Mouse (Mus musculus) CH12.LX (cell line): ENCODE measurements around the gene Cenpj. TPM values are rescaled to one million over a fixed set of nuclear protein-coding genes. Genes with fewer than 3 reads are reported as not detected.
A peak's percentile ranks its signal among the peaks of the same experiment; 100 is the strongest.

Experiments
- DNase-seq: peaks from one replicate; pipeline ENCODE4 v3.0.0-alpha.2; 2013; ENCODE audit errors: extremely low read depth
- H3K27ac ChIP-seq: 2 replicates; pipeline ENCODE4 v1.5.1; 2012; ENCODE audit warnings: low read depth, mild to moderate bottlenecking, control low read depth, moderate library complexity; ENCODE audit not compliant: insufficient read depth
- H3K27me3 ChIP-seq: replicated peaks from 2 replicates; pipeline ENCODE3; 2012; ENCODE audit warnings: inconsistent platforms
- H3K36me3 ChIP-seq, 2 experiments: replicated peaks in 1 of 2; 2 replicates each; pipeline versions ENCODE3 to v1.6.1; 2012; ENCODE audit warnings: inconsistent platforms in 1 of 2, low read length in 1 of 2, mild to moderate bottlenecking in 1 of 2, mixed read lengths in 1 of 2, moderate library complexity in 1 of 2; ENCODE audit not compliant: control insufficient read depth in 1 of 2, insufficient read depth in 1 of 2
- H3K4me1 ChIP-seq, 2 experiments: 2 replicates each; pipeline ENCODE4 v1.6.1; 2012; ENCODE audit warnings: inconsistent platforms in 1 of 2, moderate library complexity in 1 of 2; ENCODE audit not compliant: insufficient read depth in 2 of 2, control insufficient read depth in 1 of 2
- H3K4me2 ChIP-seq: 2 replicates; pipeline ENCODE4 v1.6.1; 2012; ENCODE audit warnings: low read depth, mild to moderate bottlenecking, control low read depth; ENCODE audit not compliant: poor library complexity, insufficient read depth, severe bottlenecking
- H3K4me3 ChIP-seq, 3 experiments: fragments of 150-350 bp in 1 of 3; sonication (generic) in 1 of 3; replicated peaks in 1 of 3; 2 replicates each; pipeline versions ENCODE3 to v1.5.1; 2011 to 2012; ENCODE audit warnings: low read depth in 2 of 3, low read length in 2 of 3, mild to moderate bottlenecking in 2 of 3, moderate library complexity in 2 of 3, control low read depth in 1 of 3, improper control_type of control experiment in 1 of 3, inconsistent platforms in 1 of 3, mixed read lengths in 1 of 3; ENCODE audit not compliant: poor library complexity in 1 of 3
- H3K79me2 ChIP-seq: replicated peaks from 2 replicates; pipeline ENCODE4 v1.6.1; 2012; ENCODE audit warnings: mild to moderate bottlenecking, moderate library complexity; ENCODE audit not compliant: control insufficient read depth, poor library complexity, insufficient read depth, severe bottlenecking; ENCODE audit errors: extremely low read depth
- H3K9ac ChIP-seq: 2 replicates; pipeline ENCODE4 v1.6.1; 2012; ENCODE audit warnings: low read depth, mild to moderate bottlenecking, control low read depth, moderate library complexity; ENCODE audit not compliant: insufficient read depth
- H3K9me3 ChIP-seq: replicated peaks from 2 replicates; pipeline ENCODE3; 2012; ENCODE audit warnings: low read length, inconsistent platforms, mixed read lengths
- BHLHE40 ChIP-seq: IDR thresholded peaks from 2 replicates; pipeline ENCODE4 v1.6.1; 2011; ENCODE audit warnings: mild to moderate bottlenecking, low read depth, low read length, improper control_type of control experiment
- CHD1 ChIP-seq: IDR thresholded peaks from 2 replicates; pipeline ENCODE4 v1.6.1; 2012; ENCODE audit warnings: low read depth, low read length, improper control_type of control experiment, inconsistent platforms
- CHD2 ChIP-seq: IDR thresholded peaks from 2 replicates; pipeline ENCODE4 v1.6.1; 2011; ENCODE audit warnings: low read length, improper control_type of control experiment
- CTCF ChIP-seq, 2 experiments: IDR thresholded peaks in 1 of 2; conservative IDR thresholded peaks in 1 of 2; 2 replicates each; pipeline ENCODE4 v1.5.1; 2011 to 2012; ENCODE audit warnings: low read depth in 2 of 2, low read length in 2 of 2, improper control_type of control experiment in 1 of 2, inconsistent platforms in 1 of 2, mild to moderate bottlenecking in 1 of 2, moderate library complexity in 1 of 2
- ELF1 ChIP-seq: IDR thresholded peaks from 2 replicates; pipeline ENCODE4 v1.6.1; 2014; ENCODE audit warnings: low read depth, mild to moderate bottlenecking, inconsistent platforms, low read length, improper control_type of control experiment
- EP300 ChIP-seq: IDR thresholded peaks from 2 replicates; pipeline ENCODE4 v1.6.1; 2011; ENCODE audit warnings: low read length, improper control_type of control experiment
- ETS1 ChIP-seq: conservative IDR thresholded peaks from 2 replicates; pipeline ENCODE4 v1.6.1; 2012; ENCODE audit warnings: low read depth, mild to moderate bottlenecking, inconsistent platforms, low read length, improper control_type of control experiment, moderate library complexity
- GABPA ChIP-seq: IDR thresholded peaks from 2 replicates; pipeline ENCODE4 v1.6.1; 2012; ENCODE audit warnings: low read depth, low read length, improper control_type of control experiment, inconsistent platforms; ENCODE audit not compliant: insufficient replicate concordance
- IRF4 ChIP-seq: IDR thresholded peaks from 2 replicates; pipeline ENCODE4 v1.6.1; 2014; ENCODE audit warnings: low read depth, mild to moderate bottlenecking, inconsistent platforms, low read length, improper control_type of control experiment
- JUN ChIP-seq: IDR thresholded peaks from 2 replicates; pipeline ENCODE4 v1.6.1; 2011; ENCODE audit warnings: low read depth, mild to moderate bottlenecking, low read length, improper control_type of control experiment, moderate library complexity; ENCODE audit not compliant: insufficient read depth
- JUND ChIP-seq: conservative IDR thresholded peaks from 2 replicates; pipeline ENCODE4 v1.6.1; 2011; ENCODE audit warnings: low read depth, low read length, improper control_type of control experiment
- MAX ChIP-seq: IDR thresholded peaks from 2 replicates; pipeline ENCODE4 v1.6.1; 2011; ENCODE audit warnings: low read length, improper control_type of control experiment
- MAZ ChIP-seq: IDR thresholded peaks from 2 replicates; pipeline ENCODE4 v1.6.1; 2012; ENCODE audit warnings: low read depth, mild to moderate bottlenecking, inconsistent platforms, low read length, improper control_type of control experiment, moderate library complexity
- MEF2A ChIP-seq: IDR thresholded peaks from 2 replicates; pipeline ENCODE4 v1.6.1; 2014; ENCODE audit warnings: low read depth, mild to moderate bottlenecking, inconsistent platforms, low read length, improper control_type of control experiment, borderline replicate concordance
- MXI1 ChIP-seq: IDR thresholded peaks from 2 replicates; pipeline ENCODE4 v1.6.1; 2011; ENCODE audit warnings: mild to moderate bottlenecking, low read depth, low read length, improper control_type of control experiment
- PAX5 ChIP-seq: IDR thresholded peaks from 2 replicates; pipeline ENCODE4 v1.6.1; 2012; ENCODE audit warnings: low read length, inconsistent platforms, mixed read lengths
- POLR2A ChIP-seq: IDR thresholded peaks from 2 replicates; pipeline ENCODE4 v1.6.1; 2011; ENCODE audit warnings: low read depth, mild to moderate bottlenecking, improper control_type of control experiment, low read length
- POLR2AphosphoS2 ChIP-seq: IDR thresholded peaks from 2 replicates; pipeline ENCODE4 v1.6.1; 2011; ENCODE audit warnings: low read depth, low read length, improper control_type of control experiment
- RAD21 ChIP-seq: IDR thresholded peaks from 2 replicates; pipeline ENCODE4 v1.6.1; 2011; ENCODE audit warnings: low read depth, mild to moderate bottlenecking, low read length, improper control_type of control experiment, moderate library complexity
- RCOR1 ChIP-seq: conservative IDR thresholded peaks from 2 replicates; pipeline ENCODE4 v1.6.1; 2012; ENCODE audit warnings: low read depth, mild to moderate bottlenecking, inconsistent platforms, low read length, improper control_type of control experiment
- SIN3A ChIP-seq: IDR thresholded peaks from 2 replicates; pipeline ENCODE4 v1.6.1; 2012; ENCODE audit warnings: low read length, improper control_type of control experiment, inconsistent platforms
- TCF12 ChIP-seq: IDR thresholded peaks from 2 replicates; pipeline ENCODE4 v1.6.1; 2014; ENCODE audit warnings: low read depth, mild to moderate bottlenecking, inconsistent platforms, low read length, improper control_type of control experiment
- USF1 ChIP-seq: IDR thresholded peaks from 2 replicates; pipeline ENCODE4 v1.6.1; 2014; ENCODE audit warnings: low read depth, mild to moderate bottlenecking, inconsistent platforms, low read length, improper control_type of control experiment
- USF2 ChIP-seq: conservative IDR thresholded peaks from 2 replicates; pipeline ENCODE4 v1.6.1; 2011; ENCODE audit warnings: low read depth, low read length, improper control_type of control experiment
- ZC3H11A ChIP-seq: IDR thresholded peaks from 2 replicates; pipeline ENCODE4 v1.6.1; 2012; ENCODE audit warnings: low read depth, mild to moderate bottlenecking, inconsistent platforms, low read length, improper control_type of control experiment
- ZKSCAN1 ChIP-seq: IDR thresholded peaks from 2 replicates; pipeline ENCODE4 v1.6.1; 2012; ENCODE audit warnings: low read depth, inconsistent platforms, low read length, improper control_type of control experiment, borderline replicate concordance
- ZMIZ1 ChIP-seq: IDR thresholded peaks from 2 replicates; pipeline ENCODE4 v1.6.1; 2012; ENCODE audit warnings: low read depth, mild to moderate bottlenecking, inconsistent platforms, low read length, improper control_type of control experiment
- ZNF384 ChIP-seq: IDR thresholded peaks from 2 replicates; pipeline ENCODE4 v1.6.1; 2012; ENCODE audit warnings: low read depth, low read length, improper control_type of control experiment, inconsistent platforms
- dilution Hi-C: fragments of 300-500 bp; cut with MboI; formaldehyde crosslinking; loops from 2 replicates; pipeline ENCODE4 v1.14.3; 2020; ENCODE audit warnings: low sequenced_read_pairs; ENCODE audit not compliant: extremely low pct_unique_long_range_greater_than_20kb, extremely low pct_ligation_motif_present
- in situ Hi-C: fragments of 300-500 bp; cut with MboI; formaldehyde crosslinking; loops from 3 replicates; pipeline ENCODE4 v1.14.3; 2019; ENCODE audit warnings: low sequenced_read_pairs, low pct_ligation_motif_present, low pct_unique_long_range_greater_than_20kb, mixed read lengths
- polyA plus RNA-seq: library from polyadenylated mRNA; unstranded; fragments of >175 nt; gene quantifications from 2 replicates; pipeline ENCODE4 v1.2.1, GENCODE M21; 2012; ENCODE audit warnings: low read depth; ENCODE audit not compliant: insufficient read length
- total RNA-seq, 2 experiments: library from RNA; depleted of rRNA; stranded (reverse); fragments of 300-350 nt in 1 of 2; fragments of >200 nt in 1 of 2; gene quantifications; 2 replicates each; pipeline ENCODE4 v1.2.3; 2012 to 2014

Gene Cenpj
- total and polyA plus RNA-seq, 3 experiments, result 3.1 to 12.3 (median 7.8) TPM

- H3K36me3 ChIP-seq, result peaks cover 36 to 58% of the 10 kb centered on the region in 2 experiments
- TF ChIP-seq ZC3H11A (no peak), CHD2 (peak; percentile 39; the same call in 1 of the 2 replicates), CHD1 (no peak), ZKSCAN1 (no peak), GABPA (no peak), POLR2A (no peak), JUND (peak; percentile 87), MEF2A (peak; percentile 73), USF1 (no peak), CTCF (conservative IDR thresholded peaks at IDR 0.05 in 1 of 2, IDR thresholded peaks at IDR 0.05 in 1 of 2; ENCODE audit: low read depth in 2 of 2, low read length in 2 of 2) (no peak), JUN (peak; percentile 83), PAX5 (no peak), MAZ (no peak), MXI1 (peak; percentile 65), ZMIZ1 (no peak), ZNF384 (no peak), MAX (peak; percentile 11; the same call in 1 of the 2 replicates), SIN3A (peak; percentile 85), ELF1 (peak; percentile 42; the same call in 1 of the 2 replicates), IRF4 (peak; percentile 93), ETS1 (peak; percentile 74), POLR2AphosphoS2 (no peak), RAD21 (no peak), RCOR1 (0 out of 2 replicates have a peak, but pooled peaks have one; percentile 60), TCF12 (peak; percentile 59; the same call in 1 of the 2 replicates), EP300 (peak; percentile 86), BHLHE40 (no peak), USF2 (no peak)
These were observed 21.9 kb downstream of the Cenpj start for GRCm38 (mm10) chr14:56553331-56553730.

More at GRCm38 (mm10) chr14:56553331-56553730, 21.9 kb downstream of the Cenpj start:
- dilution Hi-C loops (no loop called here), in situ Hi-C loops (no loop called here)
- H3K4me1 ChIP-seq, result peaks cover 9 to 26% of the 10 kb centered on the region in 2 experiments
- H3K9ac ChIP-seq, result peak overlapping the region; percentile 55
- H3K79me2 ChIP-seq, result no peaks in the 10 kb centered on the region
- peak overlapping the region; percentile 9 to 16 (median 10) for H3K4me3 ChIP-seq
- no peaks in the 10 kb centered on the region for H3K27me3 ChIP-seq
- peak; percentile 77 for DNase-seq
- peak overlapping the region; percentile 80 for H3K27ac ChIP-seq
- peak overlapping the region; percentile 87 for H3K4me2 ChIP-seq
- H3K9me3 ChIP-seq, result no peaks in the 10 kb centered on the region
